Mouse (Mus musculus) stomach, embryonic 16.5 days (tissue): ENCODE results near the gene Mycbpap. TPM values are rescaled to one million over a fixed set of nuclear protein-coding genes. Genes with fewer than 3 reads are reported as not detected.

ENCODE experiments used
- polyA plus RNA-seq: library from polyadenylated mRNA; unstranded; fragments of >200 nt; fragmentation: Nextera tagmentation; extraction: Ambion mirVana; gene quantifications from 2 replicates; pipeline ENCODE4 v1.2.1, GENCODE M21; 2015

The Mycbpap gene
- polyA plus RNA-seq, 1 experiment from 2014 or later, result 2.8 TPM

Other genes with a start within 250 kb of the Mycbpap start
- gene Gm21885, start 239.9 kb downstream of the Mycbpap start, polyA plus RNA-seq, result 8.9 and 9.9 TPM in 2 replicates
- 96.7 and 112 TPM in 2 replicates for gene Luc7l3, start 199.8 kb downstream of the Mycbpap start, polyA plus RNA-seq
- 11.0 and 11.1 TPM in 2 replicates for gene Ankrd40, start 193.7 kb downstream of the Mycbpap start, polyA plus RNA-seq
- 11.4 and 16.4 TPM in 2 replicates for gene Abcc3, start 128.7 kb downstream of the Mycbpap start, polyA plus RNA-seq
- 7.9 and 8.5 TPM in 2 replicates for gene Cacna1g, start 47.5 kb downstream of the Mycbpap start, polyA plus RNA-seq
- 0.22 and 0.29 TPM in 2 replicates for gene Spata20, start 35.6 kb downstream of the Mycbpap start, polyA plus RNA-seq
- gene Epn3, start 21.8 kb downstream of the Mycbpap start, polyA plus RNA-seq, result 17.0 and 21.1 TPM in 2 replicates
- 3.1 and 3.3 TPM in 2 replicates for gene Rsad1, start 27.5 kb upstream of the Mycbpap start, polyA plus RNA-seq
- 16.1 and 22.6 TPM in 2 replicates for gene Chad, start 43.3 kb upstream of the Mycbpap start, polyA plus RNA-seq
- 4.3 and 5.7 TPM in 2 replicates for gene Acsf2, start 80.1 kb upstream of the Mycbpap start, polyA plus RNA-seq
- 218 and 219 TPM in 2 replicates for gene Lrrc59, start 108.0 kb upstream of the Mycbpap start, polyA plus RNA-seq
- gene Mrpl27, start 132.0 kb upstream of the Mycbpap start, polyA plus RNA-seq, result 122 and 126 TPM in 2 replicates
- gene Eme1, start 132.2 kb upstream of the Mycbpap start, polyA plus RNA-seq, result 12.7 and 13.2 TPM in 2 replicates
- 9.4 and 13.6 TPM in 2 replicates for gene Xylt2, start 155.8 kb upstream of the Mycbpap start, polyA plus RNA-seq
- 0.53 and 0.92 TPM in 2 replicates for gene Gm11541, start 182.8 kb upstream of the Mycbpap start, polyA plus RNA-seq
- gene Cdc34b, start 220.0 kb upstream of the Mycbpap start, polyA plus RNA-seq, result 0.18 and 0.39 TPM in 2 replicates